Mouse (Mus musculus): ENCODE data around the gene Ubac2. TPM values are rescaled to one million over a fixed set of nuclear protein-coding genes. Genes with fewer than 3 reads are reported as not detected.

The Ubac2 gene
- total and polyA plus RNA-seq, 3 experiments: 32.8 to 40.1 (median 35.5) TPM

GRCm38 (mm10) chr14:122013417-122013951 is 135.1 kb downstream of the Ubac2 start:
- TF ChIP-seq ETS1 (conservative IDR thresholded peaks at IDR 0.05; ENCODE audit: low read depth, low read length): no peak
- no peak for TF ChIP-seq ZC3H11A (IDR thresholded peaks at IDR 0.05; ENCODE audit: low read depth, low read length)
- no peak for TF ChIP-seq MYC (IDR thresholded peaks at IDR 0.05; ENCODE audit: low read depth, low read length)
- TF ChIP-seq MAZ (IDR thresholded peaks at IDR 0.05; ENCODE audit: low read depth, low read length): no peak
- TF ChIP-seq RAD21 (IDR thresholded peaks at IDR 0.05; ENCODE audit: low read depth, low read length): no peak
- TF ChIP-seq PAX5 (IDR thresholded peaks at IDR 0.05; ENCODE audit: low read length): no peak
- no peak for TF ChIP-seq CHD1 (IDR thresholded peaks at IDR 0.05; ENCODE audit: low read depth, low read length)
- no peak overlapping the region for H3K4me2 ChIP-seq (ENCODE audit: insufficient read depth, low read depth, poor library complexity, severe bottlenecking)
- H3K9me3 ChIP-seq (replicated peaks; ENCODE audit: low read length): no peaks in the 10 kb centered on the region
- peaks cover 15 to 53% of the 10 kb centered on the region in 2 experiments for H3K36me3 ChIP-seq (replicated peaks in 1 of 2; ENCODE audit: control insufficient read depth in 1 of 2, insufficient read depth in 1 of 2, low read length in 1 of 2)
- H3K79me2 ChIP-seq (replicated peaks; ENCODE audit: control insufficient read depth, extremely low read depth, insufficient read depth, poor library complexity, severe bottlenecking): no peaks in the 10 kb centered on the region
- H3K27ac ChIP-seq (ENCODE audit: insufficient read depth, low read depth): no peak overlapping the region
- dilution Hi-C loops (cut with MboI; ENCODE audit: extremely low pct_ligation_motif_present, extremely low pct_unique_long_range_greater_than_20kb, low sequenced_read_pairs) (no loop called here), in situ Hi-C loops (cut with MboI; ENCODE audit: low pct_ligation_motif_present, low pct_unique_long_range_greater_than_20kb, low sequenced_read_pairs) (no loop called here)
- peaks cover 17 to 80% of the 10 kb centered on the region in 2 experiments; a peak in 3 of 4 replicates for H3K4me1 ChIP-seq (ENCODE audit: control insufficient read depth in 1 of 2, insufficient read depth in 2 of 2)
- H3K27me3 ChIP-seq (replicated peaks): no peaks in the 10 kb centered on the region
- H3K4me3 ChIP-seq (replicated peaks in 1 of 3; ENCODE audit: low read depth in 2 of 3, low read length in 2 of 3, poor library complexity in 1 of 3): no peak overlapping the region
- no peak for DNase-seq (ENCODE audit: extremely low read depth)
- no peak overlapping the region for H3K9ac ChIP-seq (ENCODE audit: insufficient read depth, low read depth)

- no peaks in the 10 kb centered on the region for H3K9me3 ChIP-seq (replicated peaks; ENCODE audit: low read length)
- DNase-seq (ENCODE audit: extremely low read depth): no peak
- no peak overlapping the region; the same call in 1 of the 2 replicates for H3K27ac ChIP-seq (ENCODE audit: insufficient read depth, low read depth)
- dilution Hi-C loops (cut with MboI; ENCODE audit: extremely low pct_ligation_motif_present, extremely low pct_unique_long_range_greater_than_20kb, low sequenced_read_pairs): no loop called here
- H3K36me3 ChIP-seq (replicated peaks in 1 of 2; ENCODE audit: control insufficient read depth in 1 of 2, insufficient read depth in 1 of 2, low read length in 1 of 2): peaks cover 8 to 45% of the 10 kb centered on the region in 2 experiments
- peaks cover 34 to 87% of the 10 kb centered on the region in 2 experiments for H3K4me1 ChIP-seq (ENCODE audit: control insufficient read depth in 1 of 2, insufficient read depth in 2 of 2)
- H3K27me3 ChIP-seq (replicated peaks): no peaks in the 10 kb centered on the region
- no peak overlapping the region for H3K9ac ChIP-seq (ENCODE audit: insufficient read depth, low read depth)
- no peaks in the 10 kb centered on the region for H3K79me2 ChIP-seq (replicated peaks; ENCODE audit: control insufficient read depth, extremely low read depth, insufficient read depth, poor library complexity, severe bottlenecking)
- no peak overlapping the region for H3K4me2 ChIP-seq (ENCODE audit: insufficient read depth, low read depth, poor library complexity, severe bottlenecking)
- TF ChIP-seq MXI1 (IDR thresholded peaks at IDR 0.05; ENCODE audit: low read depth, low read length) (no peak), POLR2A (IDR thresholded peaks at IDR 0.05; ENCODE audit: low read depth, low read length) (no peak), RAD21 (IDR thresholded peaks at IDR 0.05; ENCODE audit: low read depth, low read length) (no peak; the same call in 1 of the 2 replicates), UBTF (IDR thresholded peaks at IDR 0.05; ENCODE audit: low read depth, low read length) (no peak), ZKSCAN1 (IDR thresholded peaks at IDR 0.05; ENCODE audit: borderline replicate concordance, low read depth, low read length) (no peak), POLR2AphosphoS2 (IDR thresholded peaks at IDR 0.05; ENCODE audit: low read depth, low read length) (no peak), GABPA (IDR thresholded peaks at IDR 0.05; ENCODE audit: insufficient replicate concordance, low read depth, low read length) (no peak), TCF12 (IDR thresholded peaks at IDR 0.05; ENCODE audit: low read depth, low read length) (no peak), CHD2 (IDR thresholded peaks at IDR 0.05; ENCODE audit: low read length) (no peak), EP300 (IDR thresholded peaks at IDR 0.05; ENCODE audit: low read length) (no peak), MAFK (IDR thresholded peaks at IDR 0.05; ENCODE audit: insufficient replicate concordance, low read length) (no peak), USF2 (conservative IDR thresholded peaks at IDR 0.05; ENCODE audit: low read depth, low read length) (no peak), TBP (conservative IDR thresholded peaks at IDR 0.05; ENCODE audit: low read depth, low read length) (no peak), CTCF (conservative IDR thresholded peaks at IDR 0.05 in 1 of 2, IDR thresholded peaks at IDR 0.05 in 1 of 2; ENCODE audit: low read depth in 2 of 2, low read length in 2 of 2) (no peak), ETS1 (conservative IDR thresholded peaks at IDR 0.05; ENCODE audit: low read depth, low read length) (no peak), ZNF384 (IDR thresholded peaks at IDR 0.05; ENCODE audit: low read depth, low read length) (no peak), NELFE (IDR thresholded peaks at IDR 0.05; ENCODE audit: low read depth, low read length) (no peak), MAZ (IDR thresholded peaks at IDR 0.05; ENCODE audit: low read depth, low read length) (no peak), PAX5 (IDR thresholded peaks at IDR 0.05; ENCODE audit: low read length) (no peak), HCFC1 (IDR thresholded peaks at IDR 0.05; ENCODE audit: low read depth, low read length) (no peak)
- in situ Hi-C loops (cut with MboI; ENCODE audit: low pct_ligation_motif_present, low pct_unique_long_range_greater_than_20kb, low sequenced_read_pairs): no loop called here
- no peak overlapping the region for H3K4me3 ChIP-seq (replicated peaks in 1 of 3; ENCODE audit: low read depth in 2 of 3, low read length in 2 of 3, poor library complexity in 1 of 3)
Measured at GRCm38 (mm10) chr14:122017958-122018357, 139.5 kb downstream of the Ubac2 start.

All from CH12.LX (cell line).